Mouse (Mus musculus) C2C12 (cell line): Measurements from ENCODE around the gene C3ar1.

Source experiments
- CEBPB ChIP-seq: IDR thresholded peaks from one replicate; pipeline ENCODE4 v1.6.1; 2011; ENCODE audit warnings: low read depth, mild to moderate bottlenecking, control low read depth, moderate library complexity
- CTCF ChIP-seq: IDR thresholded peaks from one replicate; pipeline ENCODE4 v1.5.1; 2011; ENCODE audit not compliant: control insufficient read depth, insufficient read depth, insufficient read length
- MAX ChIP-seq: IDR thresholded peaks from one replicate; pipeline ENCODE4 v1.6.1; 2011; ENCODE audit warnings: mild to moderate bottlenecking, control low read depth
- MYOD1 ChIP-seq: IDR thresholded peaks from one replicate; pipeline ENCODE4 v1.6.1; 2011; ENCODE audit warnings: low read depth; ENCODE audit not compliant: control insufficient read depth, insufficient read length
- USF1 ChIP-seq: IDR thresholded peaks from one replicate; pipeline ENCODE4 v1.6.1; 2011; ENCODE audit warnings: low read depth, mild to moderate bottlenecking, control low read depth, moderate library complexity

- no peak for TF ChIP-seq CTCF
- no peak for TF ChIP-seq CEBPB
- no peak for TF ChIP-seq MAX
- TF ChIP-seq USF1: no peak
- no peak for TF ChIP-seq MYOD1
Observed at GRCm38 (mm10) chr6:122872800-122873199, 16.8 kb upstream of the C3ar1 start.
